Mouse (Mus musculus) urinary bladder, postnatal 10 days (tissue): ENCODE data around the gene Thbs4.

Experiments used
- DNase-seq: peaks from one replicate; pipeline ENCODE4 v3.0.0; 2022; ENCODE audit warnings: low spot score

Gene Thbs4

GRCm38 (mm10) chr13:92717851-92718665 lies 76.6 kb downstream of the Thbs4 start:
- no peak for DNase-seq

GRCm38 (mm10) chr13:92712619-92713018 lies 82.0 kb downstream of the Thbs4 start:
- DNase-seq = no peak

DNA sequence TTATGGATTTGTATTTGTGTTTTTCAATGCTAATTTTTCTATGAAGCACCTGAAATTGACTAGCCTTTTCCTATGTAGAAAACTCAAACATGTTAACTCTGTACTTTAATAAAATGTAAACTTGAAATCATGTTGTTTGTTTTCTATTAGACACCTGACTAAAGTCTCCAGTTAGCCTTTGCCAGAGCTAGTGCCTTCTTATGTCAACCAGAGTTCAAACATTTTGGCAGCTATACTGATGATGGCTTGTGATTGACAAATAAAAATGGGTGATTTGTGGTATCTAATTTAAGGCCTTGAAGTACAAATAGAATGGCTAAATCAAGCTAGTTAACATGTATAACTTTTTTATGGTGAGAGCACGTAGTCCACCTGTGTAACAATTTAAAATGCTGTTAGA lies 82.8 kb downstream of the Thbs4 start:
- DNase-seq = no peak

- DNase-seq = no peak
Observed at GRCm38 (mm10) chr13:92710361-92710760, 84.3 kb downstream of the Thbs4 start.

DNA sequence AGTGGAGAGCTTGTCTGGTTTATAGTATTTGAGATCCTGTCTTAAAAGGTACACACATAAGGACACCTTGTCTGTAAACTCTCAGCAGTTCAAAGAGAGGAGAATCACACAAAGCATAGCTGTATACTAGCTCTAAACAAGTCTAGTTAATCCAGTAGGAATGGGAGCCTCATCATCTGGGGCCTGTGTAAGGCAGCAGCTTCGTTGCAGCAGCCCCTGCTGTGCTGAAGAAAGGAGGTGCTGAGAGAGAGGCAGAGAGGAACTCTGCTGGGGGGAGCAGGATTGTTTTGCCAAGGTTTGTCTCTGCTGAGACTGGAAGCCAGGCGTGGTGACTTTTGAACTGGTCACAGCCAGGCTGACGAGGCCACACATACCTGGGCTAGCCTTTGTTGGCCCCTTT lies 85.1 kb downstream of the Thbs4 start:
- no peak for DNase-seq

GRCm38 (mm10) chr13:92708466-92708865 lies 86.2 kb downstream of the Thbs4 start:
- DNase-seq = no peak

- no peak for DNase-seq
Observed at GRCm38 (mm10) chr13:92707941-92708340, 86.7 kb downstream of the Thbs4 start.

DNA sequence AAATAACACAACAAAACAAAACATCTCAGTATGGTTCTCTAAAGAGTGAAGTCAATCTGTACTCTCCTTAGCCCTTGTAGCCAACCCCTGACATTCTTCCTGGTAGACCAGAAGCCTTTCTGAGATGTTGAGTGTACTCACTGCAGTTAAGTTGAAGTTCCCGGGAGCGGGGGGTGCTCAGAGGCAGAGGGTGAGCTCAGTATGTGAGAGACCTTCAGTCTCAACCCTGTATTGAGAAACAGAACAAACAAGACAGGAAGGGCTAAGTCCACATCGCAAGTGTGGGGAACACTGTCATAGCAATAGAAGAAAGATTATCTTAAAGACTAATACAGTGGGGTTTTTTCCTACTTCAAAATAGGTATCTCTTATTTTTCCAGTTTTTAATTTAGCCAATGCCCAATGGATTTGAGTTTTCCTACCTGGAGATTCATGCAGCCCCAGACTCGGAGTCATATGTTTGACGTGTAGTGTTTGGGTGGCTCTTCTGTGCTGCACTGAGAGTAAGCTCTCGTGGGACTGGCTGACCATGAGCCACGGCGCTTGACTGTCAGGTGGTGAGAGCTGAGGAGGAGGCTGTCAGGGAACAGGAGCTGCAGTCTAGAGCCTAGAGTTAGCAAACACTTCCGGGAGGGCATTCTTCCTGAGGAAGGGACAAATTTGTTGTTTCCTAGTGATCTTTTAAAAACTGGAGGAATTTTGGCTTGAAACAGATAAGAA lies 88.1 kb downstream of the Thbs4 start:
- no peak for DNase-seq

- DNase-seq = no peak
Observed at GRCm38 (mm10) chr13:92705016-92705535, 89.5 kb downstream of the Thbs4 start.

DNA sequence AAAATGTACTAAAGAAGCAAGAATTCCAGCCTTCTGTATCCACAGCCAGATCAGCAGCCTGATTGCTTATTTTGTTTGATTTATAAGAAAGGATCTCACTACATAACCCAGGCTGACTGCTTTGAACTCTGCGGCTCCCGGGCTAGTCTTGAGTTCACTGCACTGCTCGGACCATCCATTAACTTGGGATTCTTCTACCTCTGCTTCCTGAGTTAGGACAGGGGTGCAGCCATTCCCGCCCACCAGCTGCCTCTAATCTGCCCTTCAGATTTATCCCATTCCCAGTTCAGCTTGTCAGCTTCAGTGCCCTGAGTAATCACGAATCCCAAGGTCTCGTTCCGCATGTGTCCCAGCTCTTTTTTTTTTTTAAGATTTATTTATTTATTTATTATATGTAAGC lies 90.4 kb downstream of the Thbs4 start:
- no peak for DNase-seq

DNA sequence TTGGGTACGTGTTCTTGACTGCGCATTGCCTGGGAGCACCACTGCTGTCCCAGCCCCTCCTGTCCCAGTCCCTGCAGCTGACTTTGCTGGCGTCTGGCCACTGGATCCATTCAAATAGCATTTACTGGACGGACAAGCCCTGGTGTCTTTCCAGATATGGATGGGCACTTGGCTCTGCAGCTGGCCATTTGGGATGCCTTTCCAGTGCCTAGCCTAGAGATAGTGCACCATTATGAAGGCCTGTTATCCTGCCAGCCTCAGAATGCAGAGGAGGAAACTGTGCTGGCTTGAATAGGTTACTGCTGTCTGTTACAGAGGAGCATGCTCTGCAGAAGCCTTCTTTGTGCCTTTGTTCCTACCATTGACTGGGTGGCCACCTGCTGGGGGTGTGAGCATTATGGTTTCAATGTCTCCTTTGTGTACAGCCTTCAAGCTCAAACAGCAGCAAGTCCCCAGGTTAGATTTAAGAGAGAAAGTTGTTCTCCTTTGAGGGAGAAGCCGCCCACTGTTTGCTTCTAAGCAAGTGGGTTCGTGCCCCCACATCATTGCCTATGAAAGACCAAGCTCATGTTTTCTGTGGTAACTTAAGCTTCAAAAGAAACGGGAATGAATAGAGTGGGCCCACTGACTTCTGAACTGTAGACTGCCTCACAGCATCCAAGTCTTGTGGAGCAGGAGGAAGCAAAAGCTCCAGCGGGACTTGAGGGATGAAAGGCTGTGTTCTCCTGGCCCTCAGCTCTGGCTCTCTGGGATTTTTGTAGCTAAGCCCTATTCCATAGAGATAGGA lies 91.2 kb downstream of the Thbs4 start:
- DNase-seq = no peak

- no peak for DNase-seq
Observed at GRCm38 (mm10) chr13:92702035-92702434, 92.6 kb downstream of the Thbs4 start.
